Mouse (Mus musculus): ENCODE results near the gene Kcnj3. TPM values are rescaled to one million over a fixed set of nuclear protein-coding genes. Genes with fewer than 3 reads are reported as not detected.

The Kcnj3 gene
- total and polyA plus RNA-seq, 2 experiments, result not detected

- H3K27me3 ChIP-seq (ENCODE audit: control insufficient read depth, insufficient read depth, low read length), result no peaks in the 10 kb centered on the region
- WGBS, result 74% methylated on average over 8 of the region's 8 CpGs
- no peak overlapping the region for H3K4me3 ChIP-seq (ENCODE audit: insufficient read depth, low read depth, low read length)
- no peak for TF ChIP-seq POLR2A (IDR thresholded peaks at IDR 0.05; ENCODE audit: extremely low read depth, insufficient read depth, low read length)
- TF ChIP-seq CTCF (IDR thresholded peaks at IDR 0.05; ENCODE audit: low read depth, low read length), result no peak
- no peaks in the 10 kb centered on the region for H3K79me2 ChIP-seq (ENCODE audit: control insufficient read depth, insufficient read depth, low read length)
- no peaks in the 10 kb centered on the region for H3K36me3 ChIP-seq (ENCODE audit: control insufficient read depth, insufficient read depth, low read length)
- DNase-seq (ENCODE audit: extremely low read depth, low read depth, low spot score), result no peak
- H3K27ac ChIP-seq (replicated peaks; ENCODE audit: insufficient read depth, low read depth, low read length), result no peak overlapping the region
- H3K4me1 ChIP-seq (ENCODE audit: control insufficient read depth, insufficient read depth, low read length), result no peaks in the 10 kb centered on the region
- no peak overlapping the region for H3K9ac ChIP-seq (ENCODE audit: low read depth, low read length)
These were observed 97.1 kb downstream of the Kcnj3 start for GRCm38 (mm10) chr2:55532738-55533491.

DNA sequence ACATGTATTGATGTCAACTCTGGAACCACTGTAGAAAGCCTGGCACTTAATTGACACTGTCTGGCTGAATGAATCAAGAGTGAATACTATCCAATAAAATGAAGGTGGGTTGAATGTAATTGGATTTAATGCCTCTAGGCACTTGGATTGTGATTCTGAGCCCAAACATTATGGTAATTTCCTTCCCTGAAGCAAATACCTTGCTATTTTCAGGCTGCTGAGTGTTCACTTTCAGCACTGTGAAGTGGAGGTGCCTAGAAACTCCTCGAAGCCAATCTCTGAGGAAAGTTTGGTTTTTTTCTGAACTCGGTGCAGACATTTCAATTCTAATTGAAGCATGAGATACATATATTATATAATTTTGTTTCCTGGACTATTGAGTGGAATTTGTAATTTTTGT lies 99.2 kb downstream of the Kcnj3 start:
- Histone ChIP-seq H3K4me1 (ENCODE audit: control insufficient read depth, insufficient read depth, low read length) (no peaks in the 10 kb centered on the region), H3K9ac (ENCODE audit: low read depth, low read length) (no peak overlapping the region), H3K27me3 (ENCODE audit: control insufficient read depth, insufficient read depth, low read length) (no peaks in the 10 kb centered on the region), H3K36me3 (ENCODE audit: control insufficient read depth, insufficient read depth, low read length) (no peaks in the 10 kb centered on the region), H3K27ac (replicated peaks; ENCODE audit: insufficient read depth, low read depth, low read length) (no peak overlapping the region), H3K79me2 (ENCODE audit: control insufficient read depth, insufficient read depth, low read length) (no peaks in the 10 kb centered on the region), H3K4me3 (ENCODE audit: insufficient read depth, low read depth, low read length) (no peak overlapping the region)
- WGBS, result 74% methylated on average over 2 of the region's 2 CpGs
- TF ChIP-seq CTCF (IDR thresholded peaks at IDR 0.05; ENCODE audit: low read depth, low read length), result no peak
- TF ChIP-seq POLR2A (IDR thresholded peaks at IDR 0.05; ENCODE audit: extremely low read depth, insufficient read depth, low read length), result no peak
- DNase-seq (ENCODE audit: extremely low read depth, low read depth, low spot score), result no peak

DNA sequence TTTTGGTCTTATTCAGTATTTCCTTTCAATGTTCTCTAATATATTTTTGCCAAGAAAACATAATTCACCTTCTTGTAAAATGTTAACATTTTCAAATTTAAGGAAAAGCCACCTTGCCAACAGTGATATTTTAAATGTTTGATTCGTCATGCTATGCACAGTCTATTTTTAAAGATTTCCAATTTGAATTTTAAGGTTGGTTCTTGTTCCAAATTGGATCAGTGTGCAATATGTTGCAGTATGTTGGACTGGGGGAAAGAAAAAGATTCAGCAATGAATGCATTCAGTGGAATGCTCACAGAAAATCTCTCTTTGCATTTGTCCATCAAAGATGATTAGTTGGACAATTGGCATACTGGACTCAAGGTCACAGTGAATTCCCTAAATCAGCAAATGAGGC lies 99.7 kb downstream of the Kcnj3 start:
- 64% methylated on average over 1 of the region's 1 CpGs for WGBS
- H3K4me1 ChIP-seq (ENCODE audit: control insufficient read depth, insufficient read depth, low read length), result no peaks in the 10 kb centered on the region
- no peak overlapping the region for H3K9ac ChIP-seq (ENCODE audit: low read depth, low read length)
- H3K79me2 ChIP-seq (ENCODE audit: control insufficient read depth, insufficient read depth, low read length), result no peaks in the 10 kb centered on the region
- H3K27me3 ChIP-seq (ENCODE audit: control insufficient read depth, insufficient read depth, low read length), result no peaks in the 10 kb centered on the region
- H3K36me3 ChIP-seq (ENCODE audit: control insufficient read depth, insufficient read depth, low read length), result no peaks in the 10 kb centered on the region
- no peak overlapping the region for H3K27ac ChIP-seq (replicated peaks; ENCODE audit: insufficient read depth, low read depth, low read length)
- TF ChIP-seq CTCF (IDR thresholded peaks at IDR 0.05; ENCODE audit: low read depth, low read length) (no peak), POLR2A (IDR thresholded peaks at IDR 0.05; ENCODE audit: extremely low read depth, insufficient read depth, low read length) (no peak)
- no peak for DNase-seq (ENCODE audit: extremely low read depth, low read depth, low spot score)
- no peak overlapping the region for H3K4me3 ChIP-seq (ENCODE audit: insufficient read depth, low read depth, low read length)

GRCm38 (mm10) chr2:55547612-55548011 lies 111.8 kb downstream of the Kcnj3 start:
- no peak overlapping the region for H3K4me3 ChIP-seq (ENCODE audit: insufficient read depth, low read depth, low read length)
- H3K79me2 ChIP-seq (ENCODE audit: control insufficient read depth, insufficient read depth, low read length), result no peaks in the 10 kb centered on the region
- no peak for DNase-seq (ENCODE audit: extremely low read depth, low read depth, low spot score)
- H3K9ac ChIP-seq (ENCODE audit: low read depth, low read length), result no peak overlapping the region
- H3K27ac ChIP-seq (replicated peaks; ENCODE audit: insufficient read depth, low read depth, low read length), result no peak overlapping the region
- TF ChIP-seq POLR2A (IDR thresholded peaks at IDR 0.05; ENCODE audit: extremely low read depth, insufficient read depth, low read length) (no peak), CTCF (IDR thresholded peaks at IDR 0.05; ENCODE audit: low read depth, low read length) (no peak)
- no peaks in the 10 kb centered on the region for H3K36me3 ChIP-seq (ENCODE audit: control insufficient read depth, insufficient read depth, low read length)
- H3K27me3 ChIP-seq (ENCODE audit: control insufficient read depth, insufficient read depth, low read length), result no peaks in the 10 kb centered on the region
- H3K4me1 ChIP-seq (ENCODE audit: control insufficient read depth, insufficient read depth, low read length), result no peaks in the 10 kb centered on the region

- Histone ChIP-seq H3K27me3 (ENCODE audit: control insufficient read depth, insufficient read depth, low read length) (no peaks in the 10 kb centered on the region), H3K4me1 (ENCODE audit: control insufficient read depth, insufficient read depth, low read length) (no peaks in the 10 kb centered on the region), H3K36me3 (ENCODE audit: control insufficient read depth, insufficient read depth, low read length) (no peaks in the 10 kb centered on the region), H3K27ac (replicated peaks; ENCODE audit: insufficient read depth, low read depth, low read length) (no peak overlapping the region), H3K79me2 (ENCODE audit: control insufficient read depth, insufficient read depth, low read length) (no peaks in the 10 kb centered on the region), H3K9ac (ENCODE audit: low read depth, low read length) (no peak overlapping the region), H3K4me3 (ENCODE audit: insufficient read depth, low read depth, low read length) (no peak overlapping the region)
- WGBS, result 61% methylated on average over 4 of the region's 4 CpGs
- no peak for TF ChIP-seq CTCF (IDR thresholded peaks at IDR 0.05; ENCODE audit: low read depth, low read length)
- TF ChIP-seq POLR2A (IDR thresholded peaks at IDR 0.05; ENCODE audit: extremely low read depth, insufficient read depth, low read length), result no peak
- DNase-seq (ENCODE audit: extremely low read depth, low read depth, low spot score), result no peak
These were observed 122.7 kb downstream of the Kcnj3 start for GRCm38 (mm10) chr2:55558368-55558985.

- H3K9ac ChIP-seq (ENCODE audit: low read depth, low read length), result no peak overlapping the region
- H3K4me3 ChIP-seq (ENCODE audit: insufficient read depth, low read depth, low read length), result no peak overlapping the region
- H3K79me2 ChIP-seq (ENCODE audit: control insufficient read depth, insufficient read depth, low read length), result no peaks in the 10 kb centered on the region
- no peaks in the 10 kb centered on the region for H3K4me1 ChIP-seq (ENCODE audit: control insufficient read depth, insufficient read depth, low read length)
- no peaks in the 10 kb centered on the region for H3K36me3 ChIP-seq (ENCODE audit: control insufficient read depth, insufficient read depth, low read length)
- no peak for DNase-seq (ENCODE audit: extremely low read depth, low read depth, low spot score)
- TF ChIP-seq CTCF (IDR thresholded peaks at IDR 0.05; ENCODE audit: low read depth, low read length), result no peak
- TF ChIP-seq POLR2A (IDR thresholded peaks at IDR 0.05; ENCODE audit: extremely low read depth, insufficient read depth, low read length), result no peak
- 89% methylated on average over 7 of the region's 7 CpGs for WGBS
- no peaks in the 10 kb centered on the region for H3K27me3 ChIP-seq (ENCODE audit: control insufficient read depth, insufficient read depth, low read length)
- no peak overlapping the region for H3K27ac ChIP-seq (replicated peaks; ENCODE audit: insufficient read depth, low read depth, low read length)
These were observed 133.5 kb downstream of the Kcnj3 start for GRCm38 (mm10) chr2:55569291-55569690.
